Mouse (Mus musculus) lung, postnatal 14 days (tissue): ENCODE data around the gene Rbm38.

Experiments used
- DNase-seq: peaks from one replicate; pipeline ENCODE4 v3.0.0; 2021

Gene Rbm38

DNA sequence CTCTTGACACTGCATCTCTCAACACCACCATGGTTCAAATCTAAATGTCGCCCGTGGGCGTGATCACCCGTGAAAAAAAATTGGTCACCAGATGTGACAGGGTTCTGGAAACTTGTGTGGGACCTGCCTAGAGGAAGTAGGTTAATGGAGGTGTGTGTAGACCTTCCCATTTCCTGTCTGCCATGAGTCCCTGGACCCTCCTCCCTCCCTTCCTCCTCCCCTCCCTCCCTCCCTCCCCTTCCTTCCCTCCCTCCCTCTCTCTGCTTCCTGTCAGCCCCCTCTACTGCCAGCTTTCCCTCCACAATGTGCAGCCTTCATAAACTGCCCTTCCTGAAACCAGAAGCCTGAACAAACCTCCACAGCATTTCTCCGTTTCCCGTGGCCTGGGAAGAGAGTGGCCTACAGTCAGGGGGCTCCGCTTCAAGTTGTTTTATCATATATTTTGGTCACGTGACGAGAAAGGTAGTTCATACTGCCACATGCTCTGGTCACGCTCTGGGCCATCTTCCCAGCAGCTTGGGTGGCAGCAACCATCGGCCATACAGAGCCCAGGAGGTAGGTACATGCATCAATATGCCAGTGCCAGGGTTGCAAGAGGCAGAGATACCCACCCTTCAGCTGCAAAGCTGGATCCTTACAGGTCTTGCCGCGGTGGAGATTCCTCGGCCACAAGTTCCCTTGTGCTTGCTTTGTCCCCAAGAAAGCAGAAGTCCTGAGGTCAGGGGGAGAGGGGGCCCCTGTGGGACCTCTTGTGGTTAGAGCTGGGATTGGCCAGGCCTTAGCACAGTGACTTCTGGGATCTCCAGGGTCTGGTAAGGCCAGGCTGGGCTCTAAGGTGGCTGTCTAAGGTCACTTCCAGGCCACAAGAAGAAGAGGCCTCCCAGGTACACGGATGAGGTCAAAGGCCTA, 41.4 kb downstream of the Rbm38 start:
- DNase-seq: no peak

DNA sequence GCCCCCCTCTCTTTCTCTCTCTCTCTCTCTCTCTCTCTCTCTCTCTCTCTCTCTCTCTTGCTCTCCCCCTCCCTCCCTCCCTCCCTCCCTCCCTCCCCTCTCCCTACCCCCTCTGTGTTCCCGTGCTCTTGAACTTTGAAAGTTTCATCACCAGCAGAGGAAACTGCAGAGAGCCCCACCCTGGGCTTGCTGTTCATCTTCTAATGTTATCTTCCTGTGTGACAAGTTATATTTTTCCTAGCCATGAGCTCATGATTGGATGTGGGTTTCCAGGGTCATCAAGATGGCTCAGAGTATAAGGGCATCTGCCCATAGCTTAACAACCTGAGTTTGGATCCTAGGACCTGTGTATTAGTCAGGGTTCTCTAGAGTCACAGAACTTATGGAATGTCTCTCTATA, 42.9 kb downstream of the Rbm38 start:
- no peak for DNase-seq

DNA sequence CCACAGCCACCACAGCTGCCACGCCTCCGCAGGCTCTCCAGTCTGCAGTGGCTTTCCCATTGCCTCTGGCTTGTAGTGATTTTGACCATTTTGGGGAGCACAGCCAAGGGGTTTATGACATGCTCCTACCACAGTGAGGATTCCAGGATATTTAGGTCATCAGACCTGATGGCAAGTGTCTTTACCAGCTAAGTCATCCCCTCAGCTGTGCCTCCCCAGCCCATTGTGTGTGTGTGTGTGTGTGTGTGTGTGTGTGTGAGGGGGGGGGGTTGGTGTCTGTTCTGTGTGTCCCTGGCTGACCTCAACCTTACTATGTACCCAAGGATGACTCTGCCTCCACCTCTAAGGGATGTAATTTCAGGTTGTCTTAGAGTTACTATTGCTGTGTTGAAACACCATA, 44.6 kb downstream of the Rbm38 start:
- no peak for DNase-seq

DNA sequence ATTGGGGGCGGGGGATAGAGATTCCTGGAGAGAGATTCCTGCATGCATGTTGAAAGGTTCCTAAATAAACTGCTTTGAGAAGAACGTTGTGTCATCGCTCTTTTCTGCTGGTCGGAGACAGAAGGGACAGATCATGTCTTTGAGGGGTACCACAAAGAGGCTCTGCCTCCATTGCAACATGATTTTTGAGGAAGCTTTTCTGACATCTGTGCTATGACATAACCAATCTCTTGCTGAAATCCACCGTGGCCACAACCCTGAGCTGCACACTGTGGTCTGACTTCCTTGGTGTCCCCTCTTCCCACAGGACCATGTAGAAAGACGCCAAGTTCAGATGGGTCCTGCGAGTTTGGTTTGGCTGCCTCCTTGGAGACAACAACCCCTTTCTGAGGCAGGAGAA, 52.6 kb downstream of the Rbm38 start:
- no peak for DNase-seq

DNA sequence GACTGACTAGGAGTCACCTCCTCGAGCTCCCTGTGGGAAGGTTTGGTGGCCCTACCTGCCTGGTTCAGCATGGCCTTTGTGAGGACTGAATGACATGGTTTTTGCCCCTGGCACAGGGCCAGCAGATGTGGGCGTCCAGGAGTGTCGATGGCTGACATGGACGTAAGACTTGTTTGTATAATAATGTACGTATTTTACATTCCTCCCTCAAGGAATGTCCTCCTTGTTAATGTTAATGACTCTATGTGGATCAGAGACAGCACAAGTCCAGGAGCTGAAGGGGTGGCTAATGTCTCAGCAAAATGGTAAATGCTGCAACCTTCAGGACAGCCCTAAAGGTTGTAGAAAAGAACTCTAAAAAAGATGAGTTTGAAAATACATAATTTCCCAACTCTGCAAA, 53.4 kb downstream of the Rbm38 start:
- no peak for DNase-seq

DNA sequence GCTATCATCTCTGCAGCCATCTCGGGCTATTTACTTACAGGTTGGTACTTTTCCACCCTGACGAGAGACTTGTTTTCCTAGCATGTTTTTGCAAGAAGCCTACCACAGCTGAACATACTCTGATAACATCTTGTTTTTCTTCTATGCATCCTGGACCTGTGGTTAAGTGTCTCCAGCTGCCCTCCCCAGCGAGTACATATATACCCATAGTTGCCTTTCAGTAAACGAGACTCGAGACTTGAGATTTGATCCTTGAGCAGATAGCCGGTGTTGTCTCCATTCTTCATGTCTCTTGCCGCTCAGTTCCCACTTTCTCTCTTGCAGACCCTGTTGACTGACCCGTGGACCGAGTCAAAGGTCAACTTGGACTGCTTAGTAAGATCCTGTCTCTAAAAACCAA, 56.6 kb downstream of the Rbm38 start:
- DNase-seq: no peak

DNA sequence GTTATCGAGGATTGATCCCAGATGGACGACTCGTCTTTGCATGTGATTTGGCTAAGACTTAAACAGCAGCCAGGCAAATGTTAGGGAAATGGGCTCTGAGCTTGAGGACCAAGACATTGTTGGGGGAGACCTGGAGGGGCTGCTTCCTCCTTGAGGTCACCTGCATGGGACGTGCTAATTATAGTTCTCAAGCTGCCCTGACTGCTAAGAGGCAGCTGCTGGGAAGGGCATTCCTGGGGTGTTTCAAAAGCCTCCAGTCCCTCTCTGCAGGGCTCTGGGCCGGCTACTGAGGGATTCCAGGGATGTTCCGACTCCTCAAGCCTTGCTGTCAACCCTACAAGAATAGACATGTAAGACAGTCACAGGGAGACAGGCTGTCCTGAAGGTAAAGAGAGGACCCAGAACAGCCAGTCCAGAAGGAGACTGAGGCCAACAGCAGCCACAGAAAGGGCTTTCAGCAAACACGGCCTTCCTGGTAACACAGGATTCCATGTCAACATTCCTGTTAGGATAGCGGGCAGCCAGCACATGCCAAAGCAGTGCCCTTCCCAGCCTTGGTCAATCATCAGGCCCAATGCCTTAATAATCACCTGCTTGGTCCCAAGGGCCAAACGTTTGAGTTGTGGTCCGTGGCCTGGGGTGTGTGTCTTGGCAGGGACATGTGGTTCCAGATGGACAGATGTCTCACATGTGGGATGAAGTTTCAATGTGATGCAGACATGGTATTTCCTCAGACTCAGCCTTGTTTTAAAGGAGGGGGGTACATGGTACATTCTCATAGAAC, 59.7 kb downstream of the Rbm38 start:
- no peak for DNase-seq

DNA sequence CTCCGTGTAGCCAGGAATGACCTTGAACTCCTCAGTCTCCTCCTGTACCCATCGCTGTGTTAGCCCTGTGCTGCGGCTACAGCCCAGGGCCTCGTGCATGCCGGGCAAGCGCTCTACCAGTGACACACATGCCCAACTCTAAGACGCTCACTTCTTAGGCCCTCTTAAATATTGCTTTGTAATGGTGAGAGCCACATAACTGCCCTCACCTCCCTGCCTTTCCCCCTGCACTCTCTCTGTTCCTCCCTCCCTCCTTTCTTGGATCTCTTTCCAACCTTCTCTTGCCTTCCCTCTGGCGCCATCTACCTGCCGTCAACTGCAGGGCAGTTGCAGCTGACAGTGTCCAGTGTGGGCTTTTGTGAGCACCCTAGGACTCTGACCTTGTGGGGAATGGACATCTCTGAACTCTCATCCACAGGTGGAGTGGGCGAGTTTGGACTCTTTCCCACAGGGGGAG, 60.5 kb downstream of the Rbm38 start:
- peak; percentile 84 for DNase-seq

DNA sequence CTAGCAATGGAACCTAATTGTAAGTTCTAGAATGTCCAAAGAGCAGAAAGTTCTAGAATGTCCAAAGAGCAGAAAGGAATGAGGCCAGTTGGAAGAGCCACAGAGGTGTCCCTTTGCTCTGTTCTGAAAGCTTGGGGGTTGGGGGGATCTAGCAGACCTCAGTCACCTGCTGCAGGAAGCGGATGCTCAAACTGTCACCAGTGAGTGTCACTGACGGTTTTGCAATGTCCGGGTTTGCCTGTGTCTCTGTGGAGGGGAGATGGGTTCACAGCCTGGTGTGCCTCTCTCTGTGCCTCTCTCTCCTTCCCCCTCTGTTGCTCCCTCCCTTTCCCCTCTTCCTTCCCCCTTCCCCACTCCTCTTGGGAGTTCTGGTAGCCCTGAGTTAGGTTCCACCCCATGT, 62.4 kb downstream of the Rbm38 start:
- no peak for DNase-seq

DNA sequence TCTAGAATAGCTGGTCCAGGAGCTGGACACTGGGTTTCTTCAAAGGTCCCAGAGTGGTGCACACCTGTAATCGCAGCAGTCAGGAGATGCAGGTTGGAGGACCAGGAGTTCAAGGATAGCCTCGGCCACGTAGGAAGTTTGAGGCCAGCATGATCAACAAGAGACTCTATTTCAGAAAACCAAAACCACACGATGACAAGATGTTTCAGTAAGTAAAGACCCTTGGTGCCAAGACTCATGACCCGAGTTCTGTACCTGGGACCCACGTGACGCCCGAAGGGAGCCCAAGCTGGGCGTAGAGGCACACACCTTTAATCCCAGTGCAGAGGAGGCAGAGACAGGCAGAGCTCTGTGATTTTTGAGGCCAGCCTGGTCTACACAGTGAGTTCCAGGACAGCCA, 62.8 kb downstream of the Rbm38 start:
- DNase-seq: no peak

DNA sequence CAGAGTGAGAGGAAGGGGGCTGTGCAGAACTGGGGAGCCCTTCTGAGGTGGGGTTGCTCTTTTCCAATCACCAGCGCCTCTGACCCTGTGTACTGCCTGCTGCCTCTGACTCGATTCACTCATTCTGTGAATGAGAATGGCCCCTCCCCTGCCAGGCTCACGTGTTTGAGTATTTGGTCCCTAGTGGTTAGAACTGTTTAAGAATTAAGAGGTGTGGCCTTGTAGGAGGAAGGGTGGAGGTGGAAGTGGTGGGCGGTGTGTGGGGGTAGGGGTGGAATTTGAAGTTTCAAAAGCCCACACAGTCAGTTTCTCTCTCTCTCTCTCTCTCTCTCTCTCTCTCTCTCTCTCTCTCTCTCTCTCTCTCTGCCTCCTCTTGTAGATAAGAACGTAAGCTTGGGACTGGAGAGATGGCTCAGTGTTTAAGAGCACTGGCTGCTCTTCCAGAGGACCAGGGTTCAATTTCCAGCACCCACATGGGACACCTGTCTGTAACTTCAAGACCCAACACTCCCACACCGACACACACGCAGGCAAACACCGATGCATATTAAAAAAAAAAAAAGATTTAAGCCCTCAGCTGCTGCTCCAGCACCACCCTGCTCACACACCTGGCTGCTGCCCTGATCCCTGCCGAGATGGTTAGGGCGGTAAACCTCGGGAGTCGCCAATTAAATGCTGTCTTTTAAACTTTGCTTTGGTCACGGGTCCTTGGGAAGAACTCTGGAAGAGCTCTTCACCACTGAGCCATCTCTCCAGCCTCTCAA, 63.6 kb downstream of the Rbm38 start:
- peak; percentile 48 for DNase-seq
